Mouse (Mus musculus): Measurements from ENCODE around the gene Usp33. TPM values are rescaled to one million over a fixed set of nuclear protein-coding genes. Genes with fewer than 3 reads are reported as not detected.
"Not testable (repeated sequence)": the region's sequence is repeated elsewhere in the genome, so short reads cannot be mapped to it uniquely, and the experiment has no call there.

Gene Usp33
- polyA plus RNA-seq (2015; fragmentation: Nextera tagmentation; extraction: Ambion mirVana), result 87.9 and 104 TPM in 2 replicates

- H3K4me1 ChIP-seq (replicated peaks), result peaks cover 35% of the 10 kb centered on the region
- 6% methylated on average over 38 of the region's 44 CpGs for WGBS
- H3K4me2 ChIP-seq, result peak within 1 kb of the TSS; percentile 64
- H3K27me3 ChIP-seq, result no peaks in the 10 kb centered on the region
- ATAC-seq (ENCODE audit: low read depth), result peak; percentile 97
- peak within 1 kb of the TSS; percentile 90 for H3K27ac ChIP-seq (replicated peaks)
- H3K9ac ChIP-seq, result peak within 1 kb of the TSS; percentile 95
- no peaks in the 10 kb centered on the region for H3K36me3 ChIP-seq
- H3K9me3 ChIP-seq, result no peaks in the 10 kb centered on the region
- H3K4me3 ChIP-seq, result peak within 1 kb of the TSS; percentile 74
Observed at GRCm38 (mm10) chr3:152345732-152346632, at the start of gene Usp33. Gene Usp33 (plus strand): TSS chr3:152346478.

- H3K36me3 ChIP-seq, result peaks cover 64% of the 10 kb centered on the region
- no peak overlapping the region for H3K4me2 ChIP-seq
- no peaks in the 10 kb centered on the region for H3K9me3 ChIP-seq
- no peak overlapping the region for H3K27ac ChIP-seq (replicated peaks)
- ATAC-seq (ENCODE audit: low read depth), result no peak
- 83% methylated on average over 14 of the region's 14 CpGs for WGBS
- no peaks in the 10 kb centered on the region for H3K4me1 ChIP-seq (replicated peaks)
- H3K9ac ChIP-seq, result no peak overlapping the region
- H3K4me3 ChIP-seq, result no peak overlapping the region
- no peaks in the 10 kb centered on the region for H3K27me3 ChIP-seq
Observed at GRCm38 (mm10) chr3:152300376-152301337, 45.6 kb upstream of the Usp33 start.

- Histone ChIP-seq H3K4me2 (no peak overlapping the region), H3K9me3 (no peaks in the 10 kb centered on the region), H3K27ac (replicated peaks) (no peak overlapping the region), H3K9ac (no peak overlapping the region), H3K36me3 (peaks cover 58% of the 10 kb centered on the region), H3K4me3 (no peak overlapping the region), H3K27me3 (no peaks in the 10 kb centered on the region), H3K4me1 (replicated peaks) (no peaks in the 10 kb centered on the region)
- WGBS, result 80% methylated on average over 9 of the region's 9 CpGs
- no peak for ATAC-seq (ENCODE audit: low read depth)
Observed at GRCm38 (mm10) chr3:152302991-152303390, 43.3 kb upstream of the Usp33 start.

- H3K36me3 ChIP-seq, result peaks cover 58% of the 10 kb centered on the region
- H3K4me3 ChIP-seq, result no peak overlapping the region
- 57% methylated on average over 6 of the region's 6 CpGs for WGBS
- H3K27ac ChIP-seq (replicated peaks), result no peak overlapping the region
- H3K27me3 ChIP-seq, result no peaks in the 10 kb centered on the region
- ATAC-seq (ENCODE audit: low read depth), result no peak
- H3K4me2 ChIP-seq, result no peak overlapping the region
- H3K4me1 ChIP-seq (replicated peaks), result no peaks in the 10 kb centered on the region
- H3K9me3 ChIP-seq, result no peaks in the 10 kb centered on the region
- no peak overlapping the region for H3K9ac ChIP-seq
Observed at GRCm38 (mm10) chr3:152304093-152304815, 42.0 kb upstream of the Usp33 start.

- 88% methylated on average over 8 of the region's 8 CpGs for WGBS
- Histone ChIP-seq H3K27ac (replicated peaks) (no peak overlapping the region), H3K36me3 (peaks cover 65% of the 10 kb centered on the region), H3K4me2 (no peak overlapping the region), H3K9ac (no peak overlapping the region), H3K27me3 (no peaks in the 10 kb centered on the region), H3K4me1 (replicated peaks) (no peaks in the 10 kb centered on the region), H3K9me3 (no peaks in the 10 kb centered on the region), H3K4me3 (no peak overlapping the region)
- no peak for ATAC-seq (ENCODE audit: low read depth)
Observed at GRCm38 (mm10) chr3:152305080-152305479, 41.2 kb upstream of the Usp33 start.

- Histone ChIP-seq H3K4me1 (replicated peaks) (no peaks in the 10 kb centered on the region), H3K27ac (replicated peaks) (no peak overlapping the region), H3K36me3 (peaks cover 65% of the 10 kb centered on the region), H3K9ac (no peak overlapping the region), H3K4me2 (no peak overlapping the region), H3K27me3 (no peaks in the 10 kb centered on the region), H3K4me3 (no peak overlapping the region), H3K9me3 (no peaks in the 10 kb centered on the region)
- 91% methylated on average over 4 of the region's 4 CpGs for WGBS
- no peak for ATAC-seq (ENCODE audit: low read depth)
Observed at GRCm38 (mm10) chr3:152305971-152306370, 40.3 kb upstream of the Usp33 start.

- WGBS, result 69% methylated on average over 10 of the region's 10 CpGs
- Histone ChIP-seq H3K27me3 (no peaks in the 10 kb centered on the region), H3K27ac (replicated peaks) (no peak overlapping the region), H3K4me2 (no peak overlapping the region), H3K4me3 (no peak overlapping the region), H3K36me3 (peaks cover 59% of the 10 kb centered on the region), H3K9me3 (no peaks in the 10 kb centered on the region), H3K4me1 (replicated peaks) (no peaks in the 10 kb centered on the region), H3K9ac (no peak overlapping the region)
- no peak for ATAC-seq (ENCODE audit: low read depth)
Observed at GRCm38 (mm10) chr3:152308485-152309249, 37.6 kb upstream of the Usp33 start.

- no peak for ATAC-seq (ENCODE audit: low read depth)
- H3K4me2 ChIP-seq, result no peak overlapping the region
- no peak overlapping the region for H3K27ac ChIP-seq (replicated peaks)
- H3K36me3 ChIP-seq, result peaks cover 60% of the 10 kb centered on the region
- no peaks in the 10 kb centered on the region for H3K27me3 ChIP-seq
- 93% methylated on average over 9 of the region's 9 CpGs for WGBS
- H3K4me3 ChIP-seq, result no peak overlapping the region
- no peaks in the 10 kb centered on the region for H3K4me1 ChIP-seq (replicated peaks)
- H3K9me3 ChIP-seq, result no peaks in the 10 kb centered on the region
- H3K9ac ChIP-seq, result no peak overlapping the region
Observed at GRCm38 (mm10) chr3:152309250-152309645, 37.0 kb upstream of the Usp33 start.

- not testable (repeated sequence) for H3K4me2 ChIP-seq; H3K4me3 ChIP-seq; H3K9me3 ChIP-seq; H3K4me1 ChIP-seq (replicated peaks); ATAC-seq (ENCODE audit: low read depth); H3K27me3 ChIP-seq; H3K9ac ChIP-seq; H3K27ac ChIP-seq (replicated peaks)
- H3K36me3 ChIP-seq, result peaks cover 46% of the 10 kb centered on the region
- 80% methylated on average over 14 of the region's 14 CpGs for WGBS
Observed at GRCm38 (mm10) chr3:152314666-152315065, 31.6 kb upstream of the Usp33 start.

- Histone ChIP-seq H3K9me3 (no peaks in the 10 kb centered on the region), H3K4me1 (replicated peaks) (no peaks in the 10 kb centered on the region), H3K4me3 (no peak overlapping the region), H3K9ac (no peak overlapping the region), H3K27me3 (no peaks in the 10 kb centered on the region), H3K27ac (replicated peaks) (no peak overlapping the region), H3K36me3 (peaks cover 45% of the 10 kb centered on the region), H3K4me2 (no peak overlapping the region)
- 14% methylated on average over 7 of the region's 7 CpGs for WGBS
- ATAC-seq (ENCODE audit: low read depth), result peak; percentile 82
Observed at GRCm38 (mm10) chr3:152315613-152316012, 30.7 kb upstream of the Usp33 start.

Measured in neural tube, embryonic 13.5 days (tissue).